Mouse (Mus musculus) urinary bladder, postnatal 4 days (tissue): ENCODE data around the gene Pax6.

Experiments used
- DNase-seq, 2 experiments: peaks; one replicate each; pipeline ENCODE4 v3.0.0; 2021 to 2022; ENCODE audit warnings: low spot score in 2 of 2

Pax6 gene

DNA sequence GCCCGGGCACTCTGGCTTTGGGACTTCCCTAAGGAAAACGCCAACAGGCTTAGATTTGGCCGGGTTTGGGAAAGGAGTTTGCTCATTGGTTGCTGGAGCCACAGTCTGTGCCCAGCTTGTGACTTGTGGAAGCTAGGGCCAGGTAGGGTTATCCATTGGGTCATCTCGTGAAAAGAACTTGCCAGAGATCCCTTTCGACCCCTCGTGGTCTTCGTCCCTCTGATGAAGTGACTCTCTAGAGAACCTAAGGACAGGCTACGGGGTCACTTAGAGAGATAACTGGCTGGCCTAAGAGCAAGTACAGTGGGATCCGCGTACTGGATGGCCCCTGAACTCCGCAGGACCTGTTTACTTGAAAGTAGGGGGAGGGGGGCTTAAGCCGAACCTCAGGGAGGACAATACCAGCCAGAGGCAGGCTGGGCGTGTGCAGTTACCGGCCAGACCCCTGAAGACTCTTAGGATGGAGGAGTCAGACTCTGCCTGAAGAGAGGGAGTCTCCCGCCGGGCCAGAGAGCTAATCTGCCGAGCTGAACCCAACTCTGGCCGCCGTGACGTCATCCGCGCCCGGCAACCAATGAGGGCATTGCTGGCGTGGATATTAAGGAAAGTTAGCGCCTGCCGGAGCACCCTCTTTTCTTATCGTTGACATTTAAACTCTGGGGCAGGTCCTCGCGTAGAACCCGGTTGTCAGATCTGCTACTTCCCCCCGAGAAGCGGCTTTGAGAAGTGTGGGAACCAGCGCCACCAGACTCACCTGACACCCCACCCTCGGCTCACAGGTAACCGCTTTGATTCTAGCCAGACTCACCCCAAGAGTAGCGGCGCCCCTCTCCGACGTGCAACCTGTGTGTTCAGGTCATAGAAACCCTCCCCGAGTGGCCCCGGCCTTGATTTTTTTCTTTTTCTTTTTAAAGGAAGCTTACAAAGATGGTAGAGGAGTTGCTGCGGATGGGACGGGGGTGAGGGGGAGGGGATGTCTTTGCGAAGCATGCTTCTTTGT lies at the start of gene Pax6:
TSS of gene Pax6 (plus strand) at position 630 of the 1,000 bp plus-strand sequence.
- DNase-seq, result no peak

DNA sequence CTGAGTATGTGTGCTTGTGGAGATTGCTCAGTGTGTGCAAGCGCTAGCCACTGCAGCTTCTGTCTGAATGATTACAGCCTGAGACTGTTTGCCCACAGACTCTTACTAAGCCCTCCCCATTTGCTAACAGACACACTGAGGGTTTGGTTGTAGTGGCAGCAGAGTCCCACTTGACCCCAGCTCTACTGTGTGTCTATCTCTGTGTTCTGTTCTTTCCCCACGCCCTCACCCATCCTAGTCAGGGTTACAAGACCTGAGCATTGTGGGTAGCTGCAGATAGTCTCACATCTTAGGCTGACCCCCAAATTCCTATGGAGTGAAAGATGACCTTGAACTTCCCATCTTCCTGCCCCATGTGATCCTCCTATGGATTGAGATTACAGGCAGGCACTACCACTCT lies 19.8 kb upstream of the Pax6 start:
- DNase-seq, result no peak

DNA sequence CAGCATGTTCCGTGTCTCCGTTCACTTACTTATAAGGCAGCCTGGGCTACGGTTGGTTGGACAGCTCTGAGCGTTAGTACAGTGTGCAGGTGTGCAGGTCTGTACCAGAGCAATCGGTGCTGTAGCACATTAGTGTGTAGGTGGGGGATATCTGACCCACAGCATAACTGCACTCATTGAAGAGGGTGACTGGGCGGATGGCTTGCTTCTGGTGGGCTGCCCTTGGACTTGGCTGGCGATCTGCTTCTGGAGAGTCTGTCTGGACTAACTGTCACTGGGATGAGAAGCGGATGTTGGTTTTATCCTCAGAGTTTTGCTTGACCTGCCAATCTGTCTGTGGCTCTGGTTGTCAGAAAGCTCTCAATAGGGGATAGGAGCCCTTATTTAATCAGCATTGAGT lies 12.2 kb upstream of the Pax6 start:
- DNase-seq, result no peak

DNA sequence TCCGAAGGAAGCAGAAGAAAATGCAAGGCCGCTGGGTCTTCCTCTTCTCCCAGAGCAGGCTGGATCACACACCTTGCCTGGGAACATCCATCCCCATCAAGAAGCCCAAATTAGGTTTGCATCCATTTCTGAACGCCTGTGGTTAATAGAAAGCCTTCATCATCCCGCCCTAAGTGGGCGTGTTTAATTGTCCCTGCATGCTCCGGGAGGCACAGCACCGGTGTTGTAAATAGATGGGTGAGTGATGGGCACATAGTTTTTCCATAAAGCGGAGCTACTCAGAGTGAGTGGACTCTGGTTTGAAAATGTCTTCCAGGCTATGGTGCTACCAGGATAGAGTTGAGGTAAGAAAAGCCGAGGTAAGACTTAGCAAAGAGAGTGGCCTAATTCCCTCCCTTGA lies 9.3 kb upstream of the Pax6 start:
- no peak for DNase-seq

DNA sequence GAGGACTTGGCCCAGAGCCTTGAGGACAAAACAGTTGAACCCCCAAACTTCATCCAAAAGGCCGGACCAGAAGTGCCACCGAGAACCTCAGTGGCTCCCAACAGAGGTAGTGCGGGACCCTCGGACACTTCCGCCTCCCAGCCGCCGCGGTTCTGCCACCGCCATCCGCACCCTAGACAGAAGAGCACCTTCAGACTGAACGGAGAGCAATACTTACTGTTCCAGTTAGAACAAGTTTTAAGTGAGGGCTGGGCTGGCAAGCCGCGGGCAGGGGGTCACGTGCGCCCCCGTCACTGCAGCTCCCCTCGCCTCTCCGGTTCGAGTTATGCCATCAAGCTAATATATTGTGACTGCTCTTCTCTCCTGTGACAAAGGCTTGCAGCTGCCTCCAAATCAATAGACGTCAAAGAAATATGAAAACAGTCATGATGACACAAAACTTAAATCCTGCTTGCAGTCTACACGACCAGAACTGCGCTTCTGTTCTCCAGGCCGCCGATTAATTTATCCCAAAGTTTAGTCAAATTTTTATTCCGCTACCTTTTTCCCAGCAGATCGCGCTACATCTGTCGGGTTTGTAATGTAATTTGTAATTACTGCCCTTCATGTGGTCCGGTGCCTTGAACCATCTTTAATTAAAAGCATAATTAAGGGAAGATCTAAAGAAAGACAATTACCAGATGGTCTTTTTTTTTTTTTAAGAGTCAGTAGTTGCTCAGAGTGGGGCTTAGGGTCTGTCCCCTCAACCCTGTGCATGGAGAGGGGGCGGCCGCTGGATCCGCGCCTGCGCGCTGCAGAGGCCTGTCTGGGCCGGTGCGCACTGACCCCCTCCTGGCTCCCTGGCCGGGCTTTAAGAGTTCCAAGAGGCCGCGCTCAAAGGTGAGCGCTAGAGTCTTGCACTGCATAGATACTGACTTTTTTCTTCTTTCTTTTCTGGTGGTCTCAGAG lies 8.5 kb upstream of the Pax6 start:
- DNase-seq, result no peak

DNA sequence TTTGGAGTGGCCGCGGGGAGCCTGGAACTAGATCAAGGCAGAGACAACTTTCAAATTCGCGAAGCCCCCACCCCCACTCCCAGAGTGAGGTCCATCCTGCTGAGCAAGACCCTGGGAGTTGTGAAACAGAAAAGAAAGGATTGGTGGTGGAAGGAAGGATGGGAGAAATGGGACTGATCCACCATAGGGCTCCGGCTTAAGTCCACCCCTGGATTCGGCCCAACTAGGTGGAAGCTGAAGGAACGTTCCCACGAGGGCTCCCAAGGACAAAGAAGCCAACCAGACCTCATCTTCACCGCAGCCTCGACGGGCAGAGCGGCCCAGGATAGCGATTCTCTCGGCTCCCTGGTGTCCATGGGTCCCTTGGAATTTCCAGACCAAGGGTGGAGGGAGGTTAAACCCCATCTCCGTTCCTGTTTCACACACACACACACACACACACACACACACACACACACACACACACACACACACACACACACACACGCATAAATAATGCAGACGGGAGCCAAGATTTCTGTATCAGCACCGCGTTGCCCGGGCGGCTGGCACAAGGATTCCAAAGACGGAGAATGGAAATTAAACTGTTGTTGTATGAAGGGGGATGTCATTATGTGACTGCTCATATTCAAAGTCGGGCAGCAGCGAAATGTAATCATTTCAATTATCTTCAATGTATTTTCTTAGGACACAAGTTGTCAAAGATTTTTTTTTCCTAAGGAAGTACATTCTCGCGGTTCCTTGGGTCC lies 7.7 kb upstream of the Pax6 start:
- DNase-seq, result no peak

DNA sequence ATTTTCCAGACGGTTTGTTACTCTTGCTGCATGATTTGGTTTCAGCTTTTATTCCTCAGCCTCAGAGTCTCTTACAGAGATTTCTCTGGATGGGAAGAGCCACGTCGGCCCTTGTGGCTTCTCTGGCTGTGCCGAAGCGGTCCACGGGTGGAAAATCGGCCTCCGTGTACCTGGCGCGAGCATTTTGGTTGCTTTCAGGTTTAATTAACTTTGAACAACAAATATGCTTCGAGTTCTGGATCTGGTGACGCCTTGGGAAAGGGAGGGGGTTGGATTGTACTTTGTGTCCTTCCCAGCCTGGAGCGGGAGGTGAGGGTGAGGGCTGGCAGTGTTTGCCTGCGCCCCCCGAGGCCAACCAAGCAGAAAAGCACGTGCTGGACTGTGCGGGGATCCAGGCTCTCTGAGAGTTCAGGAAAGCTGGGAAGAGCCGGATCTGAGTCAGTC lies 7.1 kb upstream of the Pax6 start:
- no peak for DNase-seq

DNA sequence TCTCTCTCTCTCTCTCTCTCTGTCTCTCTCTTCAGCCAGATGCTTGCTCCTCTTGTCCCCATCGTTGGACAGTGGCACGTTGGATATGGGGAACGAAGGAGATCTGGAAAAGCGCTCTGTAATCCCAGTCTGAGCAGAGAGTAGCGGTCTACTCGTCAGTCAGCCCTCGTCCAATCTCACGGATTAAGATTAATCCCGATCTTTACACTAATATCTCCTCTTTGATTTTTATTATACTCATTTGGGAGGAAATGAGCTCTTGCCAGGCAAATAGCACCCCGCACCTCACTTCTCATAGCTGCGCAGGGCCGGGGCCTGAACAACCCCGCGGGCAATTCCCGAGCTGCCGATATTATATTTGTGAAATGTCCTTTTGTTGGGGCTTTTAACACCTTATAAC lies 6.6 kb upstream of the Pax6 start:
- no peak for DNase-seq

DNA sequence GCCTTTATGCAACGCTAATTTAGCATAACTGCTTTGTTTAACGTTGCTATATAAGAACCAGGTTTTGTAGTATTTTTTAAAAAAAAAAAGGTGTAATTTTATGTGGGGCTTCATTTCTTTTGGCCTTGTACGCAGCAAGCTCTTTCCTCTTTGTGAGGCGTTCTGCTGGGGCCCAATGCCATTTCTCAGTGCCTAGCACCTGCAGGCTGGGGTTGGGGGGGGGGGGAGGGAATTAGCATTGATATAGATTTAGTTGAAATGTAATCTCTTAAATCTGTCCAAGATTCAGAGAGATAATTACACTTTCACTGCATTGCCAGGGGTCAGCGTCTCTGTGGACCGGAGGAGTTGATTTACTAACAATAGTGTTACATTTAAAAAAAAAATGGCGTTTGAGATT lies 6.1 kb upstream of the Pax6 start:
- DNase-seq, result no peak

DNA sequence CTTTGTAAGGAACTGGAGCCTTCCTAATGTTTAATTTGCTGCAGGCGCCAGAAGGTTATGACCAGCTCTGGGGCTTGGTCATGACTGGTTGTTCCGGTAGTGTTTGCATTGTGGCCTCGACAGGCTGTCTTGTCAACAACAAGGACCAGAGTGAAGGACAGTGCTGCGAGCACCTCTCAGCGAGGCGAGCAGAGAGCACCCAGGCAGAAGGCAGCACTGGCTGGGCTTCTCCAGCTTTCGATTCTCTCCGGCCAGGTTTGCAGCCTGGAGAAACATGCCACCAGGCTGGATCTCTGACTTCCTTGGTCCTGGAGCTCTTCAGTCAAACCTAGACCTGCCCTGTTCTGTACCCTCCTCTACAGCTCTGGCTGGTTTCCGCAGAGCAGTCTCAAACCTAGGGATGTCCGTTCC lies 5.6 kb upstream of the Pax6 start:
- DNase-seq, result no peak

DNA sequence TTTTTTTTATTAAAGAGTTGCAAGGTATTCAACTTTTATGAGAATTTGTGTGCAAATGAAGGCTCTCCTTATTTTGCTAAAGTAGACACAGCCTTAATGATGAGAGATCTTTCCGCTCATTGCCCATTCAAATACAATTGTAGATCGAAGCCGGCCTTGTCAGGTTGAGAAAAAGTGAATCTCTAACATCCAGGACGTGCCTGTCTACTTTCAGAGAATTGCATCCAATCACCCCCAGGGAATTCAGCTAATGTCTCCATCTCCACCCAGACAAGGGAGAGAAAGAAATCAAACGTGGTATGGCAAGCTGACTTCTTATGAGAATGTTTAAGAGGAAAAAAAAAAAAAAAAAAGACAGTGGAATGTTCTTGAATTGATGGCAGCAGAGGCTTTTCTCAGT lies 3.7 kb upstream of the Pax6 start:
- DNase-seq, result no peak

DNA sequence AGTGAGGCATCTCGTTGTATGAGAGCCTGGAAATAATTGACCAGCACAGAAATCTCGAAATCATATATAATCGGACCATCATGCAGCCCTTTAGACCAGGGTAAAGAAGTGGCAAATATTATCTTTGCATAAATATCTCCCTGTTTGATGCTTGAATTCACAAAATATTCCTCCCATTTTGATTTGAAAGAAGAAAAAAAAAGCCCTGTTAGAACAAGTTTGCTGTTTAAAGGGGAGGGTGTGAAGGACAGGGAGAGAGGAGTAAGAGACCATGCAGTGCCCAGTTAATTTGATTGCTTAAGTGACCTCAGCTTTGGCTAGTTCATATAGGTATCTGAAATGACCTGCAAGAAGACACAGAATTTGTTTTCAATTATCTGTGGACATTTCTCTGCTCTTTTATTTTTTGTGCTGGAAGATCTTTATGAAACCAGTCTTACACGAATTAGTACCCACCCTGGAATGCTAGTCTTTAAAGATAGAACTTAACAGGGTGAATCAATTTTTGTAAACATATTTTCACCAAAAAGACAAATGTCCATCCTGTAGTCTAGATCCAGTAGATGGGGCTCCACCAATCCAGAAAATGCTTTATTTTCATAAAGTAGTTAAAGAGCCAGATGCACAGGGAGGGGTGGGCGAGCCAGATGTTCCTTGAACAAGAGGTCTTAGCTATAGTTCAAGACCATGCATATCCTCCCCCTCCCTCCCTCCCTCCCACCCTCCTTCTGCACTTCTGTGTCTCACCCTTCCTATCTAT lies 3.0 kb upstream of the Pax6 start:
- DNase-seq, result no peak

DNA sequence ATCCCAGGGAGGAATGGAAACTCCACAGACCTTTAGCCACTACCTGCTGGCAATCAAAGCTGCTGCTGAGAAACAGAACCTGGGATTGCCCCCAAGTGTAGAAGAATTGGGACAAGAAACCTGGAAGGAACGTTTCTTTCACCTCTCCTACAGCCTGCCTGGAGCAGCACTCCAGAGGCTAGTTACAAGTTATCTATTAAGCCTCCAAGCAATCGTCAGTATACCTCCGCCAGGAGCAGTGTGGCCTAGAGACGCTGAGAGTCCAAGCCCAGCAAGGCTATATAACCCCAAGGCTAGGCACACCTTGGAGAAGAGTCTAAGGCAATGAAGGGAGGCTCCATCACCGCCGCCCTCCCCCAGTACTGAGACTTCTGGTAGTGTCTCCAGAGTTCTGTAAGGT lies 2.4 kb upstream of the Pax6 start:
- no peak for DNase-seq

DNA sequence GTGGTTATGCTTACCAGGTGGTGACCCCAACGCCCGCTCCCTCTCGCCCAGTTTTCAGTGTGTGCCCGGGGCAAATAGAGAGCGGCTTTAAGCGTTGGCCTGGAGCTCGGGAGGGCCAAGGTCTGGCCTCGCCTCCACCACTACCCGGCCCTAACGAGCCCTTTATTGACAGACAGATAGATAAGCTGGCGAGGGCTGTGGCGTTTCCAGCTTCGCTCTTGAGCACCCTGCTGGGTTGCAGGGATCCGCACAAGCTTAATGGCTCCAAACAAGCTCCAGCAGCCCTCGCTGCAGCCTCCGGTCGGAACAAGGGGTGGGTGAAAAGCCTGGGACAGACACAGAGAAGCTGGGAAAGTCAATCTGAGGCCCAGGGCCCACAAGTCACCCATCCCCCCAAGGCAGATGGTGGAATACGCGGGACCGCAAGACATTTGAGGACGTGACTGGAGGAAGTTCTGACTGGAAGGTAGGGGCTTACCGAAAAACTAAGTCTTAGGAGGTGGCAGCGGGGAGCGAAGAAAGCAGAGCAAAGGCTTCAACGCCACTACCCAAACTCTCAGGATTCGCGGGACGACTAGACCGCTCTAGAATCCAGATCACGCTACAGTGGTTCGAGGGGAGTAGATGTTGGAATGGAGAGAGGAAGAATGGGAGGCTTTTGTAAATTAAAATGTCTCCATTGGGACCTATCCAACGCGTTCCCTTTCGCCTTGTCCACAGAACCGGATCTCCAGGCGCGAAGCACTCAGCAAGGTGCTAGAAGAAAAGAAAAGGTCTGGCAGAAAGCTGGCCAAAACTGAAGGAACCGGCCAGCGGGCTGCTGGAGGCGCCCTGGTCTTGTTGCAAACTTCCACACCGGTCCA lies 1.7 kb upstream of the Pax6 start:
- no peak for DNase-seq

DNA sequence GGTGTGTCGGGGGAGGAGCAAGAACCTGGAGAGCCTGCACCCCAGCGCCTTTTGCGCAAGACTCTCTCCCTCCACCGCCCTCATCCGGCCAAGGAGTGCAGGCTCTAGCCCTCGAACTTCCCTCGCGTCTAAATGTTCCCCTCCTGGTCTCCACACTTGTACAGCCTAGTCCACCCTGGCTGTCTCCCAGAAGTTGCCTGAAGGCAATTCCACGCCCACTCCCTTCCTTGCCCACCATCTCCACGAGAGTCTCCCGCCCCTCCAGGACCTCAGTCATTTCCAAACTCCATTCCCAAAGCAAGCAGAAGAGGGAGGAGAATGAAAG lies 1.1 kb upstream of the Pax6 start:
- DNase-seq, result no peak

DNA sequence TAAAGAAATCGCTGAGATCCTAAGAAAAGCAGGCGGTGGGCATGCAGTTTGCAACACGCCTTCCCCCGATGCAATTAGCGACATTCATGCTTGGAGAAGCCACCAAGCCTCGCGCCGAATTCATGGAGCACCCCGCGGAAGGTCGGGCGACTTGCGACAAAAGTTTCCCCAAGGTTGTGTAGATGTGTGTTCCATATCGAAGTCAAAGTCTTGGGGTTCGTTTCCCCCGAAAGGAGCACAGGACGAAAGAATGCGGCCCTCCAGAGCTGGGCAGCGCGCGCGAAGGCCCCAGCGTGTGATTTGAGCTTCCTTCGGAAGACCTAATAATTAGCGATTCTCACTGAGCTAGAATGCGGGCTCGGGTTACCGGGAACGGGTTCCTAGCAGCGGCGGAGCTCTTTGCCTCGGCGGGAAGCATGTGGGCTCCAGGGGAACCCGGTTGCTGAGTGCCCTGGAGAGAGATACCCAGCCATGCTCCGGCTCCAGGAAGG lies 716 bp downstream of the Pax6 start:
- no peak for DNase-seq

DNA sequence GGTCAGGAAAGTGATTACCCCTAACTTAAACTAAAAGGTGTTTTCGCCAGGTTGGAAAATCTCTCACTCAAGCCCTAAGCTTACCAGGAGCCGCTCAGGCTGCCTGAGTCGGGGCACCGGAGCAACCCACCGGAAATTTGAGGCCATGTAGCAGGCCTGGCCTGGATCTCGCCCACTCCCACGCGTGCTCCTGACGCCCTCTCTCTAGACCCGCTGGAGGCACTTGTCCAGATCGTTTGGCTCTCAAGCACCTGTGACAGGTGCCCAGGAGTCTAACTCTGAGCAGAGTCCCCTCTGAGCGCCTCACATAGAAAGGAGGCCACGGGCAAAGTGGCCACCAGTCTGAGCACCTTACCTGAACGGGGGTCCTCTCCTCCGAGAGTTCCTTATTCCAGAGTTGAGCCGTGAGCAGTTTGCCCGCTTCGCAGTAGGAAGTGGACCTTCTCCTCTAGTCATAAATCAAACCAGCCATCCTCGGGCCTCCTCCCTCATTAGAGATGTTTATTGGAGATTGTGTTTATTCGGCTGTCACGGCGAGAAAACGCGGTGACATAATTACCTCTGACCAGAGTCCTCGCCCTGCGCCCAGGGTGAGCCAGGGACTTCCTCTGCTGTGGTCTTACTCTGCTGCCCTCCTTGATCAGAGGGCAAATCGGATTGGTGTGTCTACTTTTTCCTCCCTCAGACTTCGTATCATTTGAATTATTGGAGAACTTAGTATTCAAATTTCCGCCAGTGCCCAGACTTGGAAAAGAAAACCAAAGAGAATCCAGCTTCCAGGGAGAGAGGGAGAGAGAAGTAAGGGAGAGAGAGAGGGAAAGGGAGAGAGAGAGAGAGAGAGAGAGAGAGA lies 1.4 kb downstream of the Pax6 start:
- no peak for DNase-seq

DNA sequence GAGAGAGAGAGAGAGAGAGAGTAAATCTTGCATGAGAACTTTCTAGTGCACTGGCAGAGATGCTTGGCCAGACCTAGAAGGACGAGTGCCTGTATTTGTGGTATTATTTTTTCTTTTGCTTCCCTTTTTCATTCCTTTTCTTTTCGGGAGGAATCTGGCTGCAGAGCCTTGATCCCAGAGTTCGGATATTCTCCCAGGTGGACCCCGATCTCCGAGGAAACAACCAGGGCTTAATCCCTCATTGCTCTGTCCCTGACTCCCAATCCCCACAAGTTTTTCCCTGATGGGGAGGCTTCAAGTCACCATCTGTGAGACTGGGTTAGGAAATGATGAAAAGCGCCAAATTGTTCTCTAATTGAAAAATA lies 2.0 kb downstream of the Pax6 start:
- no peak for DNase-seq

DNA sequence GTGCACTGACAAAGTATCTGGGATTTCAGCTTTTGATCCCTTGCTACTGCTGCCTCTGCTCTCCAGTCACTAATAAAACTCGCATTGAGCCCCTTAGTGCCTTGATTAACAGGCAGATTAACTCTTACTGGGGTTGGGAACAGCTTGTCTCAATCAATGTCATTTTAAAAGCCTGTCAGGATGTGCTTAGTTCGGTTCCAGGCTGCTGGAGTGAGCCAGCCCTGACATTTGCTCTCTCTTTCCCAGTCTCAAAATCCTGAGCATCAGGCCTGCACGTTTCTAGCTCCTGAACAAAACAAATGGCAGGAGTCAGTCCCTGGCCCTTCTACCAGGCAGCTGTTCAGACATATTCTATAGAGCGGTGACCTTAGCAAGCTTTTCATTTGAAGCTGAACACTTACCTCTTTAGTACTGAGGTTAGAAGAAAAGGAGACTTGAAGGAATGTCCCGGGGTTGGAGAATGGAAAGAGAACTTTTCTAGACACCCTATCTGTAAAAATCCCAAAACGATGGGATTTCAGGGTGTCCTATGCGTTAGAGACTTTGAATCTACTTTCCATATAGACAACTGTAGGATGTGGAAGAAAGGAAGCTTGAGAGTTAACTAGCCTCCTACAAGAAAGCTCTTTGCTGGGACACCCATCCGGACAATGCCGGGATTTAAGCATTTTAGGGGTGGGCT lies 2.6 kb downstream of the Pax6 start:
- DNase-seq, result no peak
